ENCODE assay signal across 9 mouse cellular contexts in genomic region chr1:78081761-78082160, GRCm38 (mm10).
DNase-seq lines count a peak whose midpoint lies in the region; ATAC-seq lines count a peak whose summit lies in the region.
"Had no signal": no experiment of that assay in that cellular context is flagged by ENCODE, and none has a peak within 500 bp of the region (broad histone marks: within the 10 kb centered on the region; RNA-seq: fewer than 3 reads in every experiment).

No protein-coding gene starts in this region.

- no peak for DNase-seq in lung, postnatal 36 days
- DNase-seq in mesoderm, embryonic 11.5 days (ENCODE audit: low read depth, low spot score) = peak; percentile 45
- no peak for DNase-seq in spleen, postnatal 36 days (ENCODE audit: low spot score in 2 of 2)
- DNase-seq in cerebellum, postnatal 10 days = no peak
- DNase-seq in right cerebral cortex, postnatal 10 days (ENCODE audit: low spot score in 2 of 2) = no peak

- peak overlapping the region; percentile 36 for H3K4me2 ChIP-seq in lung, embryonic 16.5 days (ENCODE audit: low read depth, low read length)
- peak overlapping the region; percentile 24; the same call in 1 of the 2 replicates for H3K4me2 ChIP-seq in embryonic facial prominence, embryonic 12.5 days (replicated peaks)
- H3K4me2 ChIP-seq in kidney, embryonic 15.5 days = peak overlapping the region; percentile 59

- H3K9ac ChIP-seq in lung, embryonic 16.5 days (ENCODE audit: low read length) = no peak overlapping the region
- H3K9ac ChIP-seq in embryonic facial prominence, embryonic 12.5 days = no peak overlapping the region
- H3K9ac ChIP-seq in kidney, embryonic 15.5 days = peak overlapping the region; percentile 9; the same call in 1 of the 2 replicates
- H3K9ac ChIP-seq: liver, embryonic 14.5 days had no signal

- H3K9me3 ChIP-seq in lung, embryonic 16.5 days (ENCODE audit: control insufficient read depth, low read length) = no peaks in the 10 kb centered on the region
- no peaks in the 10 kb centered on the region for H3K9me3 ChIP-seq in embryonic facial prominence, embryonic 12.5 days
- H3K9me3 ChIP-seq in kidney, embryonic 15.5 days (replicated peaks) = no peaks in the 10 kb centered on the region

- no peak overlapping the region for H3K4me3 ChIP-seq in lung, embryonic 16.5 days (ENCODE audit: low read length)
- H3K4me3 ChIP-seq in embryonic facial prominence, embryonic 12.5 days = no peak overlapping the region
- peak overlapping the region; percentile 28 for H3K4me3 ChIP-seq in kidney, embryonic 15.5 days (replicated peaks)

- no peaks in the 10 kb centered on the region for H3K27me3 ChIP-seq in lung, embryonic 16.5 days (ENCODE audit: control insufficient read depth, insufficient read depth, low read depth, low read length)
- H3K27me3 ChIP-seq in embryonic facial prominence, embryonic 12.5 days = no peaks in the 10 kb centered on the region
- H3K27me3 ChIP-seq in kidney, embryonic 15.5 days = peaks cover 22% of the 10 kb centered on the region

- no peaks in the 10 kb centered on the region for H3K36me3 ChIP-seq in lung, embryonic 16.5 days (ENCODE audit: control insufficient read depth, insufficient read depth, low read length)
- H3K36me3 ChIP-seq in embryonic facial prominence, embryonic 12.5 days = no peaks in the 10 kb centered on the region
- no peaks in the 10 kb centered on the region for H3K36me3 ChIP-seq in kidney, embryonic 15.5 days

- no peaks in the 10 kb centered on the region for H3K4me1 ChIP-seq in lung, embryonic 16.5 days (replicated peaks; ENCODE audit: control insufficient read depth, insufficient read depth, low read length)
- H3K4me1 ChIP-seq in embryonic facial prominence, embryonic 12.5 days = peaks cover 6% of the 10 kb centered on the region; the same call in 1 of the 2 replicates
- H3K4me1 ChIP-seq in kidney, embryonic 15.5 days = peaks cover 4% of the 10 kb centered on the region; the same call in 1 of the 2 replicates

- WGBS in lung, embryonic 16.5 days = 26% methylated on average over 18 of the region's 18 CpGs
- 17% methylated on average over 18 of the region's 18 CpGs for WGBS in embryonic facial prominence, embryonic 12.5 days
- 9% methylated on average over 18 of the region's 18 CpGs for WGBS in kidney, embryonic 15.5 days

- H3K27ac ChIP-seq in lung, embryonic 16.5 days (ENCODE audit: low read length) = no peak overlapping the region
- H3K27ac ChIP-seq in embryonic facial prominence, embryonic 12.5 days = no peak overlapping the region
- H3K27ac ChIP-seq in kidney, embryonic 15.5 days = no peak overlapping the region
- H3K27ac ChIP-seq: liver, embryonic 14.5 days had no signal

- ATAC-seq in lung, embryonic 16.5 days (ENCODE audit: low read depth) = no peak
- ATAC-seq in embryonic facial prominence, embryonic 12.5 days (ENCODE audit: insufficient number of reproducible peaks, insufficient read depth, low FRiP score, low TSS enrichment) = no peak
- no peak for ATAC-seq in kidney, embryonic 15.5 days (replicated peaks; ENCODE audit: low FRiP score)
